Mouse (Mus musculus) effector memory CD4-positive, alpha-beta T cell, adult 7 months (primary cell): ENCODE results near the gene Ms4a6c. TPM values are rescaled to one million over a fixed set of nuclear protein-coding genes. Genes with fewer than 3 reads are reported as not detected.

Experiments used
- polyA plus RNA-seq: library from polyadenylated mRNA; unstranded; fragments of 100-300 nt; shearing (Covaris generic); gene quantifications from one replicate; pipeline ENCODE4 v1.2.1, GENCODE M21; 2017

Ms4a6c gene
- 7.2 TPM for polyA plus RNA-seq

GRCm38 (mm10) chr19:11469215-11469614 is at the start of gene Ms4a6c:
Gene Ms4a6c (plus strand): TSS chr19:11469366.

GRCm38 (mm10) chr19:11443338-11443737 is 25.8 kb upstream of the Ms4a6c start, which contains the start of gene Ms4a4b:
Gene Ms4a4b (plus strand): TSS chr19:11443553.

GRCm38 (mm10) chr19:11485746-11486145 is 16.6 kb downstream of the Ms4a6c start, which contains the start of gene Gm8369:
Gene Gm8369 (plus strand): TSS chr19:11485938.

GRCm38 (mm10) chr19:11516246-11516645 is 47.1 kb downstream of the Ms4a6c start, which contains the start of gene Ms4a6b:
Gene Ms4a6b (plus strand): TSS chr19:11516512.

Other genes with a start within 250 kb of the Ms4a6c start
- gene Ms4a12, start 236.9 kb upstream of the Ms4a6c start, polyA plus RNA-seq: not detected
- 0.41 TPM for gene Ms4a1, start 203.1 kb upstream of the Ms4a6c start, polyA plus RNA-seq
- gene Ms4a5, start 185.5 kb upstream of the Ms4a6c start, polyA plus RNA-seq: not detected
- not detected for gene Ms4a14, start 154.9 kb upstream of the Ms4a6c start, polyA plus RNA-seq
- gene Ms4a7, start 133.2 kb upstream of the Ms4a6c start, polyA plus RNA-seq: not detected
- 6.5 TPM for gene Ms4a4a, start 93.8 kb upstream of the Ms4a6c start, polyA plus RNA-seq
- 178 TPM for gene Ms4a4c, start 64.6 kb upstream of the Ms4a6c start, polyA plus RNA-seq
- 2,892 TPM for gene Ms4a4b, start 25.8 kb upstream of the Ms4a6c start, polyA plus RNA-seq
- gene Gm8369, start 16.6 kb downstream of the Ms4a6c start, polyA plus RNA-seq: 506 TPM
- gene Ms4a6b, start 47.1 kb downstream of the Ms4a6c start, polyA plus RNA-seq: 633 TPM
- 0.67 TPM for gene Ms4a4d, start 67.4 kb downstream of the Ms4a6c start, polyA plus RNA-seq
- gene Ms4a6d, start 135.5 kb downstream of the Ms4a6c start, polyA plus RNA-seq: 24.3 TPM
- not detected for gene Ms4a2, start 154.4 kb downstream of the Ms4a6c start, polyA plus RNA-seq
- not detected for gene Ms4a3, start 171.5 kb downstream of the Ms4a6c start, polyA plus RNA-seq
- not detected for gene Oosp2, start 191.2 kb downstream of the Ms4a6c start, polyA plus RNA-seq
- not detected for gene Oosp1, start 221.8 kb downstream of the Ms4a6c start, polyA plus RNA-seq
- 0.66 TPM for gene Oosp3, start 227.7 kb downstream of the Ms4a6c start, polyA plus RNA-seq